Mouse (Mus musculus): ENCODE data around the gene Gm44503.

The Gm44503 gene

DNA sequence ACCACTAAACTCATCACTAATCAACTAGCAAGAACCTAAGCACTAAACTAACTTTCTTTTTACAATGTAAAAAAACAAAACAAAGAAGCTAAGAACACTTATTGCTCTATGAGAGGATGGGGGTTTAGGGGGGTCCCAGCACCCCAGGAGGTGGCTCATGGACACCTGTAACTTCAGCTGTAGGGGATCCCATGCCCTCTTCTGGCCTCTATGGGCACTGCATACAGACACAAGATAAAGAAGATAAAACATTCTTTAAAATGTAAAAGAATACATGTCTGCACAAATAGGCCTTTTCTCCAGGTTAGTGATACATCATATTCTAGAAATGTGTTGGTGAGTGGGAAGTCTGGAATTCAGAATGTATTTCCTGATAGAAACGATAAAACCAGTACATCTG, 74.8 kb downstream of the Gm44503 start:
- no peak for DNase-seq

DNA sequence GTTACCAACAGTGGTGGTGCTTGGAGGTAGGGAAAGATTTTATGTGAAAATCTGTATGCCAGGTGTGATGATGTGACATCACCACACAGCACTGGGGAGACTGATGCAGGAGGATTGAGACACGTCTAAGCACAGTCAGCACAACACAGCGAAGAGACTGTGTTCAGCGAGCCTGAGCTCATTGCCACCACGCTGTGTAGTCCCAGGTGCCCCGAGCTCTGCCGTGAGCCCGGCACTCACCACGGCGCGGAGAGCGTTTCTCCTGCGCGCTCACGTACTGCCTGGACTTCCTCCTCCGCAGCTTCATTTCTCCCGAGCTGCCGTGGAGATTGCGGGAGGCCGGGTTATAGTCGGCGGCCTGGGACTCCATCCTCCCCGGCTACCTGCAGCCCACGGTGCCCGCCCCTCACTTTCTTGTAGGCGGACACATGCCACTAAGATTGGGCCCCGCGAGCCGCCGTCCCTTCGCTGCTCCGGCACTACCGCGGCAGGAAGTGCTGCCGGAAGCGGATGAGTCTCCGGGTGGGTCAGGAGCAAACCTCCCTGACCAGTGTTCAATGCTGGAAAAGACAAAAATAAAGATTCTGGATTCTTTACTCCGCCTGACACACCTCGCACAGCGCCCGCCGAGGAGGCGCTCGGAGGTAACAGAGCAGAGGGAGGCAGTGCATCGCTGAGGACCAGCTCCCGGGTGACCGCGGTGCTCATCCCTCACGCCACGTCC, 80.7 kb downstream of the Gm44503 start:
- DNase-seq, result peak; percentile 92

GRCm38 (mm10) chr9:73040080-73040479, 81.4 kb downstream of the Gm44503 start, which contains the start of gene Pigb:
Gene Pigb (minus strand): TSS chr9:73040378.
- DNase-seq, result no peak

- peak; percentile 66 for DNase-seq
Measured at GRCm38 (mm10) chr9:73044146-73045079, 85.8 kb downstream of the Gm44503 start, which contains the start of gene Rab27a. Gene Rab27a (plus strand): TSS chr9:73044854.

DNA sequence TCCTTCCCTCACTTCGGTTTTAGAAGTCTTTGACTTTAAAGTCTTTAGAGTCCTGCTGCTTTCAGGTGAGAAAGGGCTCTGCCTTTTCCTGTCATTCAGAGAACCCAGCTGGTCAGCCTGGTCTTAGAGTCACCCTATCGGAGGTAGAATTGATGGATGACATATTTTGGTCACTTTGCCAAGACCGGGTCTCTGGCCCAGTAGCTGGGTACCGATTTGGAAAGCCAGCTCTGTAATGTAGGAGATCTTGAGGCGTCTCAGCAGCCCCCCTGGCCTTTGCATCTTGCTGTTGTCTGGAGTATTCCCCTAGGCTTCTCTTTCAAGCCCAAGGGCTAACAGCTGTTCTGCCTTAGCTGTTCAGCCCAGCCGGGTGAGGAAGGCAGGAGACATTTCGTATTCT, 86.6 kb downstream of the Gm44503 start:
- no peak for DNase-seq

DNA sequence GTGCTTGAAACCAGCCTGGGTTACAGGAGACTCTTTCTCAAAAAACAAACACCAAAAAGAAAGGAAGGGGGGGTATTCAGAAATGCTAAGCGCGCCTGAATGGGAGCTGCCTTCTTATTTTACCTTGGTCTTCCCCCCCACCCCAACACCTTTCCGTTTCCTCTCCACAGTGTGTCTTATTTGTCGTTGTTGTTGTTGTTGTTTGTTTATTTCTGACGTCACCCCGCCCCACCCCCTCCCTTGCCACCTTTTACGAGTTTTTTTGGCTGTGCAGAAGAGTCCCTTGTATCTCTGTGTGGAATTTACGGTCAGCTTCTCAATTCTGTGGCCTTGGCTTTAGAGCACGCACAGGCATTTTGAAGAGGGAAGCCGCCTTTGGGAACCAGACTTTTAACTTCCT, 87.1 kb downstream of the Gm44503 start:
- DNase-seq, result no peak

GRCm38 (mm10) chr9:73047906-73048305, 89.3 kb downstream of the Gm44503 start:
- no peak for DNase-seq

DNA sequence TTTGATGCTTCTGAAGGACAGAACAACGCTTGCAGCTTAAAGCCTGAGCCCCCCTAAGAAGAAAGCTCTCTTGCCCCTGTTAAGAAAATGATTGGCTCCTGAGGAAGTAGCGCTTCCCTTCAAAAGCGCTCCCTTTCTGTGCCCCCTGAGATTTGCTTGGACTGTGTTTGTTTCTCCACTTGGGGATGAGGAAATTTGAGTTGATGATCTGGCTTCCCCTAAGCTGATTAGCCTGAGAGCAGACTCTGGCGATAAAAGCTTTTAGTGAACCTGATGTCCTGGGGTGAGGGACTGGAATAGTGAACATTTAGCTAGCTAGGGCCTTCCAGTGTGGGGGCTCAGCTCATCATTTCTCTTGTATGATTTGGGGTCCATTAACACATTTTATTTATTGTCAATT, 90.3 kb downstream of the Gm44503 start:
- DNase-seq, result no peak

DNA sequence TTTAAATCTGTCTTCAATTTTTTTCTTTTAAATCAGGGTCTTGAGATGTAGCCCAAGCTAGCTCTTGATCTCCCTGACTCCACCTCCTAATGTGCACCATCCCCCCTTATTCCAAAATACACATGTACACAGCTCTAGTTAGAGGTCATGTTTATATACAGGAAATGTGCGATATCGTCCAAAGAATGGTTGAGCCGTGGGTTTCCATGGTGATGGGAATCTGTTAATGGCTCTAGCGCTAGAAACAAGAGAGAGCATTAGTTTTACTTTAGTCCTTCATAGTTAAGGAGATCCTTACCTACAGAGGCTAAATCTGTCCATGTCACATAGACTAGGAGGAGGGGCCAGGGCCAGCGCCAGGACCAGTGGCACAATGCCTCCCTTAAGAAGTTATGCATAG, 91.2 kb downstream of the Gm44503 start:
- no peak for DNase-seq

- DNase-seq, result no peak
Measured at GRCm38 (mm10) chr9:73050606-73051005, 92.0 kb downstream of the Gm44503 start.

DNA sequence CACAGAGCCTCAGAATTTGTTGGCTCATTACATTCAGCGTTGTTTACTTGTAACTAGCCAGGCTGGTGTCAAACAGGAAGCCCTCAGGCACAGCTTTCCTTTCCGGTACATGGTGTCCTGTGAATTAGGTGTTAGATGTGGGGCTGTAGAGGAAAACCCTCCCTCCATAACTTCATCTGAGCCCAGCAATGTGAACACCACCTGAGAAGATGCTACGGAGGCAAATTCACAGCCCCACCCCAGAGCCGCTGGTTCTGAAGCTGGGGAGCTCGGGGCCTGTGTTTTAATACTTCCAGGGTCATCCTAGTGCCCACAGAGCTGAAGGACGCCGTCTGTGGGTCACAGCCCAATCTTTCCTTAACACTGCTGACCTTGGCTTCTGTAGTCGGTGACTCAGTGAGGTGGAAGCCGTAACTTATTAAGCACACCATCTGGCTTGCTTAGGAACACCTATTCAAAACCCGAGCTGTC, 96.8 kb downstream of the Gm44503 start:
- DNase-seq, result no peak

DNA sequence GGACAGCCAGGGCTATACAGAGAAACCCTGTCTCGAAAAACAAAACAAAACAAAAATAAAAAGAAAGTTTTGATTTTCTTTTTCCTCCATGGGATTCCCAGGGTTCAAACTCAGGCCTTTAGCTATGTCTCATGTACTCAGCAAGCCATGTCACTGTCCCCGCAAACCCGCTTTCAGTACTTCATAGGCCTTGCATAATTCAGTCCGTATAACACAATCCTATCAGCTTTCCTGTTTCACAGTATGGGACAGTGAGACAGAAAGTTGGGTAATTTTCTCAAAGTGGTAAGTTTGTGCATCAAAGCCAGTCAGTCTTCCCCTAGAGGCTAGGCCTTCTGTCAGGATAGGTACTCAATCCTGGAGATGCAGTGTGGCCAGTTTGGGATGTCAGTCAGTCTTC, 100.6 kb downstream of the Gm44503 start:
- no peak for DNase-seq

GRCm38 (mm10) chr9:73063621-73064290, 105.1 kb downstream of the Gm44503 start:
- DNase-seq, result no peak
